Mouse (Mus musculus): ENCODE results near the gene Olfr1297.

GRCm38 (mm10) chr2:111661119-111661518 is 34.8 kb upstream of the Olfr1297 start, which contains the start of gene Olfr1299:
- TF ChIP-seq CHD2 (IDR thresholded peaks at IDR 0.05; ENCODE audit: low read length) (no peak), USF1 (IDR thresholded peaks at IDR 0.05; ENCODE audit: low read depth, low read length) (no peak), EP300 (IDR thresholded peaks at IDR 0.05; ENCODE audit: low read length) (no peak), ZNF384 (IDR thresholded peaks at IDR 0.05; ENCODE audit: low read depth, low read length) (no peak), CTCF (conservative IDR thresholded peaks at IDR 0.05 in 1 of 2, IDR thresholded peaks at IDR 0.05 in 1 of 2; ENCODE audit: low read depth in 2 of 2, low read length in 2 of 2) (no peak), SIN3A (IDR thresholded peaks at IDR 0.05; ENCODE audit: low read length) (no peak), MXI1 (IDR thresholded peaks at IDR 0.05; ENCODE audit: low read depth, low read length) (no peak)
